Mouse (Mus musculus) right cerebral cortex, adult 18-20 months (tissue): Measurements from ENCODE around the gene Gm45140.

Experiments
- DNase-seq: peaks from one replicate; pipeline ENCODE4 v3.0.0; 2022; ENCODE audit warnings: mixed read lengths

Gm45140 gene

GRCm38 (mm10) chr6:87796251-87796880 is 39.2 kb downstream of the Gm45140 start:
- no peak for DNase-seq

- DNase-seq, result no peak
Observed at GRCm38 (mm10) chr6:87795385-87796150, 40.0 kb downstream of the Gm45140 start.

- no peak for DNase-seq
Observed at GRCm38 (mm10) chr6:87793821-87794510, 41.6 kb downstream of the Gm45140 start.

GRCm38 (mm10) chr6:87791826-87792225 is 43.8 kb downstream of the Gm45140 start:
- no peak for DNase-seq

- no peak for DNase-seq
Observed at GRCm38 (mm10) chr6:87790779-87791480, 44.7 kb downstream of the Gm45140 start.

GRCm38 (mm10) chr6:87789791-87790190 is 45.8 kb downstream of the Gm45140 start:
- DNase-seq, result no peak

GRCm38 (mm10) chr6:87788896-87789587 is 46.6 kb downstream of the Gm45140 start:
- no peak for DNase-seq

- DNase-seq, result no peak
Observed at GRCm38 (mm10) chr6:87788266-87788895, 47.2 kb downstream of the Gm45140 start.

GRCm38 (mm10) chr6:87787108-87787890 is 48.3 kb downstream of the Gm45140 start:
- no peak for DNase-seq

- no peak for DNase-seq
Observed at GRCm38 (mm10) chr6:87786621-87787020, 49.0 kb downstream of the Gm45140 start.

GRCm38 (mm10) chr6:87784033-87784432 is 51.6 kb downstream of the Gm45140 start:
- no peak for DNase-seq

- DNase-seq, result no peak
Observed at GRCm38 (mm10) chr6:87780546-87781301, 54.9 kb downstream of the Gm45140 start.

GRCm38 (mm10) chr6:87779174-87780165 is 56.1 kb downstream of the Gm45140 start:
- DNase-seq, result no peak

GRCm38 (mm10) chr6:87778294-87779173 is 57.1 kb downstream of the Gm45140 start:
- DNase-seq, result no peak

GRCm38 (mm10) chr6:87777842-87778241 is 57.8 kb downstream of the Gm45140 start, which contains the start of gene Gp9:
Gene Gp9 (plus strand): TSS chr6:87778072.
- DNase-seq, result no peak

GRCm38 (mm10) chr6:87776663-87777062 is 58.9 kb downstream of the Gm45140 start:
- DNase-seq, result no peak

GRCm38 (mm10) chr6:87775588-87776245 is 59.9 kb downstream of the Gm45140 start:
- DNase-seq, result no peak
